Mouse (Mus musculus) inflammation-experienced regulatory T-cells, adult 6 months (primary cell): ENCODE data around the gene Cst7. TPM values are rescaled to one million over a fixed set of nuclear protein-coding genes. Genes with fewer than 3 reads are reported as not detected.
"Not testable (repeated sequence)": the region's sequence is repeated elsewhere in the genome, so short reads cannot be mapped to it uniquely, and the experiment has no call there.

ENCODE experiments used
- ATAC-seq: one replicate; pipeline ENCODE4 v1.8.0; 2017
- polyA plus RNA-seq, 3 experiments: library from polyadenylated mRNA; unstranded; fragments of 100-300 nt; shearing (Covaris generic); gene quantifications; one replicate each; pipeline ENCODE4 v1.2.1; 2017

Gene Cst7
- 100 to 1,000 TPM; 241 to 305 (median 284) TPM for polyA plus RNA-seq

GRCm38 (mm10) chr2:150569847-150570590 lies at the start of gene Cst7:
Cst7 (plus strand) TSS chr2:150570415.
- ATAC-seq: peak; percentile 92

GRCm38 (mm10) chr2:150525703-150526207 lies 44.5 kb upstream of the Cst7 start:
- ATAC-seq: no peak

GRCm38 (mm10) chr2:150549576-150549975 lies 20.6 kb upstream of the Cst7 start:
- not testable (repeated sequence) for ATAC-seq

GRCm38 (mm10) chr2:150558568-150558967 lies 11.6 kb upstream of the Cst7 start:
- ATAC-seq: peak; percentile 98

- ATAC-seq: no peak
These were observed 3.2 kb upstream of the Cst7 start for GRCm38 (mm10) chr2:150567051-150567450.

GRCm38 (mm10) chr2:150570761-150571160 lies 546 bp downstream of the Cst7 start:
- ATAC-seq: no peak

- ATAC-seq: no peak
These were observed 2.2 kb downstream of the Cst7 start for GRCm38 (mm10) chr2:150572463-150572862.

GRCm38 (mm10) chr2:150576256-150576655 lies 6.0 kb downstream of the Cst7 start:
- ATAC-seq: no peak

GRCm38 (mm10) chr2:150578603-150579002 lies 8.4 kb downstream of the Cst7 start:
- peak; percentile 98 for ATAC-seq

- ATAC-seq: no peak
These were observed 9.4 kb downstream of the Cst7 start for GRCm38 (mm10) chr2:150579628-150580027.

GRCm38 (mm10) chr2:150589076-150589475 lies 18.9 kb downstream of the Cst7 start:
- no peak for ATAC-seq

- ATAC-seq: no peak
These were observed 25.4 kb downstream of the Cst7 start for GRCm38 (mm10) chr2:150595411-150596190.

- ATAC-seq: no peak
These were observed 30.0 kb downstream of the Cst7 start for GRCm38 (mm10) chr2:150600263-150600662.

GRCm38 (mm10) chr2:150602166-150602565 lies 32.0 kb downstream of the Cst7 start:
- ATAC-seq: no peak

GRCm38 (mm10) chr2:150604802-150605201 lies 34.6 kb downstream of the Cst7 start:
- ATAC-seq: no peak

GRCm38 (mm10) chr2:150607086-150607485 lies 36.9 kb downstream of the Cst7 start:
- no peak for ATAC-seq

GRCm38 (mm10) chr2:150608087-150608799 lies 38.0 kb downstream of the Cst7 start, which contains the start of gene Apmap:
Apmap (minus strand) TSS chr2:150608567.
- ATAC-seq: peak; percentile 96

- peak; percentile 63 for ATAC-seq
These were observed 38.8 kb downstream of the Cst7 start for GRCm38 (mm10) chr2:150608872-150609560.

GRCm38 (mm10) chr2:150610097-150610496 lies 39.9 kb downstream of the Cst7 start:
- ATAC-seq: no peak

- ATAC-seq: no peak
These were observed 51.5 kb downstream of the Cst7 start for GRCm38 (mm10) chr2:150621698-150622097.

- no peak for ATAC-seq
These were observed 53.7 kb downstream of the Cst7 start for GRCm38 (mm10) chr2:150623957-150624356.

- no peak for ATAC-seq
These were observed 54.7 kb downstream of the Cst7 start for GRCm38 (mm10) chr2:150624926-150625325.
